Mouse (Mus musculus): ENCODE measurements around the gene Lamb3. TPM values are rescaled to one million over a fixed set of nuclear protein-coding genes. Genes with fewer than 3 reads are reported as not detected.
"Not testable (repeated sequence)": the region's sequence is repeated elsewhere in the genome, so short reads cannot be mapped to it uniquely, and the experiment has no call there.

The Lamb3 gene
- polyA plus RNA-seq, 1 experiment from 2014 or later: 0.62 TPM

DNA sequence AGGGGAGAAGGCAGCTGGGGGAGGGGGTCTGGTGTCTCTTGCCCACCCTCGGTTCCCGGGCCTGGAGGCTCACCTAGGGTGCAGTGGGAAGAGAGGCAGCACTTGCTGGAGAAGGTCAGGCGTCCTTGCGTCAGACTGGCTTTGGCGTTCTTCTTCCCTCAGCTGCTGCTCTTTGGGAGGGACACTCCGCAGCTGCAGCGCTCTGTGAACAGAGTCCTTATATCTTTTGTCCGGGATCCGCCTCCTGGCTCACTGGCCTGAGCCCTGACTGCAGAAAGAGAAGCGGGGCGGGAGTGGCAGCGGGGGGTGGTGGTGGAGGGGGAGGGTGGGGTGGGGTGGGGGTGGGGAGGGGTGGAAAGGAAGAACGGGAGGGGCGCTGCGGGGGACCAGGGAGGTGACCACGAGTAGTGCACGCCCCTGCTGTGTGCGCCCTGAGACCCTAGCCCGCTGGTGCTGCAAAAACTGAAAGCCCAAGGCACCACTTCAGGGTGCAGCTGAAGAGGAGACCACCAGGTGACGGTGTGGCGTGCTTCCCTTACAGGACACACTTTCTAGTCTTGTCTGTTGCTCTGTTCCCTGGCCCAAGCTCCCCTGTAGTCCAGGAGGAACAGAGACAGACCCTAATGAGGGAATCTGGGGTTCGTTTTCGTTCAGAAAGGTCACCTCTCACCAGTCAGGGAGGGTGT is 65.6 kb downstream of the Lamb3 start, which contains the start of gene G0s2:
G0s2 (minus strand) TSS at position 302 of the 686 bp plus-strand sequence.
- H3K9ac ChIP-seq (replicated peaks): peak within 1 kb of the TSS; percentile 58
- peaks cover 19% of the 10 kb centered on the region for H3K4me1 ChIP-seq (replicated peaks)
- H3K36me3 ChIP-seq: no peaks in the 10 kb centered on the region
- H3K4me3 ChIP-seq (replicated peaks): peak within 1 kb of the TSS; percentile 39
- H3K9me3 ChIP-seq: no peaks in the 10 kb centered on the region
- no peaks in the 10 kb centered on the region for H3K27me3 ChIP-seq
- WGBS: 1% methylated on average over 20 of the region's 23 CpGs
- peak within 1 kb of the TSS; percentile 74 for H3K27ac ChIP-seq
- peak; percentile 91 for ATAC-seq
- H3K4me2 ChIP-seq (replicated peaks): peak within 1 kb of the TSS; percentile 63

DNA sequence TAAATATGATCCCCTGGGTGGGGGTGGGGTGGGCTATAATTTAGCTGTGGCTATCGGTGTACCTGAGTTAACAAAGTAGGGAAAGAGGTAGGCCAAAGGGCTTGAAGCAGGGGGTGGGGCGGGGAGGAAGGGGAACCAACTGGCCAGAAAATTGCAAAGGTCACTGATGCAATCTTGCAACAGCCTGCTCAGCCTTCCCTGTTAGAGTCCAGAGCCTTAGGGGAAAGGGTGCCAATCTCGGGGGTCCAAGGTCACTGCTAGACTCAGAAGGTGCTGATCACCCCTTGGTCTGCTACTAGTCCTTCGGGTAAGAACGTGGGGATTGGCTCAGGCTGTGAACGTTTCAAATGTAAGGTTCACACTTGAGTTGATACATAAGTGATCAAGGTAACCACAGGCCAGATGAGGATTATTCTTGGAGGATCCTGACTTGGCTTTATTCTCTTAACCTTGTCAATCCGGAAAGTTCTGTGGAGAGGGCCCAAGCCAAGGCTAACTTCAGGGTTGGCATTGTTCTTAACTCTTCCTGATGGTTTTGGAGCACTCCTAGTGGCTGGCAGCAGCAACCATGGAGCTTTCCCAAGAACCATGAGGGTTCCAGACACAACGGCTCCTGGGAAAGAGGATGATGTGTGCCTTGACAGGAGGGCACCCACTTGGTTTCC is 67.0 kb downstream of the Lamb3 start:
- Histone ChIP-seq H3K9me3 (no peaks in the 10 kb centered on the region), H3K4me1 (replicated peaks) (peaks cover 19% of the 10 kb centered on the region), H3K27me3 (no peaks in the 10 kb centered on the region), H3K27ac (no peak overlapping the region), H3K4me3 (replicated peaks) (no peak overlapping the region), H3K4me2 (replicated peaks) (no peak overlapping the region), H3K36me3 (no peaks in the 10 kb centered on the region), H3K9ac (replicated peaks) (no peak overlapping the region)
- 82% methylated on average over 8 of the region's 8 CpGs for WGBS
- no peak for ATAC-seq

DNA sequence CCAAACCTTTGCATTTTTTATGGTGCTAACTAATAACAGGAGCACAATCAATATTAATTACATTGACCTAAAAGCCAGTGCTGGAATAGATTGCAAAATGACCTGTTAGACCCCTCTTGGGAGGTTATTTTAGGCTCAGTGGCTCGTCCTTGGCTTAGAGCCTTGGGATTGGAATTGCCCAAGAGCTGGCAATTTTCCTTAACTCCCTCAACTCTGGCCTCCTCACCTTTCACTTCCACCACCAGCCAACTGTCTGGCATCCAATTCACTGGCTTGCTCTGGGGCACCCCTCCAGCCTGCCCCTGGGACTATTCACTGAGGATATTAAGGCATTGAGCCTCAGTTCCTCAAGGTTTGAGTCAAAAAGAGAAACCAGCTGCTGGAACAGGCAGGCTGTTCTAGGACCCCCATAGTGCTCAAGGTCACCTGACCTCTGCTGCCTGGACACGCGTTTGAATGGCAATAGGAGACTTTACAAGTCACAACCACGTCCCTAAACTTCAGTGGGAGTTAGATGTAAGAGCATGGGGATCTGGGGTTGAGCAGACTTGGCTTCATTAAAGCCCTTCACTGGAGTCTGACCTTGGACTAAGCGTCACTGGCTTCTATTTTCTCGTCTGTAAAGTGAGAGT is 71.0 kb downstream of the Lamb3 start:
- H3K4me1 ChIP-seq (replicated peaks): peaks cover under 1% of the 10 kb centered on the region; the same call in 1 of the 2 replicates

DNA sequence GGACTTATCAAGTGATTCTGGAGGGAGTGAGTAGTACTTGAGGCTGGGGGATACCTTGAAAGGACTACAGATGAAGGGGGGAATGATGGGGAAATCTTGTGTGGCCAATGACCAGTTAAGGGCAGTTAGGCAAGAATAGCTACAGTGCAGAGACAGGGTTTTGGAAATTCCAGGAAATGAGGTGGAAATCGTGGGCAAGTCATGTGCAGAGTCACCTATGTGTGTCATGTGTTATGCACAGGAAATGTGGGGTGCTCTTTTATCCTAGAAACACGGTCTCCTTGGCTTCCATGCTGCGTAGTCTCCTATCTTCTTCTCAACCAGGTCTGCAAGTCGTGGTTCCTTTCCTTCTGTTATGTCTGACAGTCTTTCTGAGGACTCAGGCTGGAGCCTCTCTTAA is 72.0 kb downstream of the Lamb3 start:
- Histone ChIP-seq H3K4me3 (replicated peaks) (no peak overlapping the region), H3K4me1 (replicated peaks) (no peaks in the 10 kb centered on the region), H3K36me3 (no peaks in the 10 kb centered on the region), H3K27me3 (no peaks in the 10 kb centered on the region), H3K27ac (no peak overlapping the region), H3K9me3 (no peaks in the 10 kb centered on the region), H3K4me2 (replicated peaks) (no peak overlapping the region), H3K9ac (replicated peaks) (no peak overlapping the region)
- 83% methylated on average over 4 of the region's 4 CpGs for WGBS
- ATAC-seq: no peak

More for the DNA sequence above, 71.0 kb downstream of the Lamb3 start:
- no peaks in the 10 kb centered on the region for H3K36me3 ChIP-seq
- no peak overlapping the region for H3K9ac ChIP-seq (replicated peaks)
- ATAC-seq: no peak
- H3K4me2 ChIP-seq (replicated peaks): no peak overlapping the region
- WGBS: 42% methylated on average over 6 of the region's 6 CpGs
- no peaks in the 10 kb centered on the region for H3K9me3 ChIP-seq
- H3K27me3 ChIP-seq: no peaks in the 10 kb centered on the region
- no peak overlapping the region for H3K4me3 ChIP-seq (replicated peaks)
- H3K27ac ChIP-seq: no peak overlapping the region

DNA sequence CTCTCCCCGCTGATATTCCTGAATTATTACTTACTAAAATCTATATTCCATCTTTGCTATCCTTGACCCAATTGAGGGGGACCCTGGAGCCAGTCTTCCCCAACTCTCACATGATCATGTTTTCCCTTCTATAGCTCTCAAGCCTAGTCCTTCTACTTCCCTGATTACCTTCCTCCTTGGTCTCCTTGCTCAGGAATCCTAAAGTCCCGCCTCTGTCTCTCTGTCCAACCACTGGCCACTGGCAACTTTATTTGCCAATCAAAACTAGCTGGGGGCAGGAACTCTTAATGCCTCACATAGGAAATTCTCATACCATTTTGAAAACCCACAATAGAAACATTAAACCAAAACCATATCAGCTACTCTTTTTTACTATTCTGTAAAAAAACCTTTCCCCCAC is 73.8 kb downstream of the Lamb3 start:
- Histone ChIP-seq H3K27ac (no peak overlapping the region), H3K36me3 (no peaks in the 10 kb centered on the region), H3K9ac (replicated peaks) (no peak overlapping the region), H3K9me3 (no peaks in the 10 kb centered on the region; the same call in 1 of the 2 replicates), H3K27me3 (no peaks in the 10 kb centered on the region), H3K4me2 (replicated peaks) (no peak overlapping the region), H3K4me3 (replicated peaks) (no peak overlapping the region), H3K4me1 (replicated peaks) (no peaks in the 10 kb centered on the region)
- WGBS: 92% methylated on average over 2 of the region's 2 CpGs
- ATAC-seq: no peak

DNA sequence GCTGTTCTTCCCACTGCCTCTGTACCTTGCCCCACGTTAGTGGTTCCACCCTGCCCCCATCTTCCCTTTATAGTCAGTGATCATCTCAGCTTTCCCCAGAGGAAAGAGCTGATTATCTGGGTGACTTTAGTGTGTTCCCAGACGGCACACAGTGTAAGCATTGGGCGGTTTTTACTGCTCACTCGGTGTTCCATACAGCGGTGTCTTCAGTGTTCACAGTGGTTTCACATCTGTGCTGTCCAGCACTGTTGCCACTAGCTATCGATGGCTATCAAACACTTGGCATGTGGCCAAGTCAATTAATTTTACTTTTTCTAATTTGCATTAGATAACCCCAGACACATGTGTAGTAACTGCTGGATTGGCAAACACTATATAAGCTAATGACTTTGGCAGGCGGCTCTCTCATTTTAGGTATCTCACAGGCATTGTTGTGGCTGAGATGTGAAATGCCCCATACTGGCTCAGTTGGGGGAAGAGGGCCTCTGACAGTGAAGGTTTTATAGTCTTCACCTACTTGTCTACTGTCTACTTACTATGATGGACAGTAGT is 76.8 kb downstream of the Lamb3 start:
- 74% methylated on average over 7 of the region's 7 CpGs for WGBS
- H3K36me3 ChIP-seq: no peaks in the 10 kb centered on the region
- no peaks in the 10 kb centered on the region for H3K27me3 ChIP-seq
- H3K4me2 ChIP-seq (replicated peaks): no peak overlapping the region
- H3K4me3 ChIP-seq (replicated peaks): no peak overlapping the region
- peak; percentile 34; the same call in 1 of the 2 replicates for ATAC-seq
- no peak overlapping the region for H3K9ac ChIP-seq (replicated peaks)
- no peaks in the 10 kb centered on the region for H3K4me1 ChIP-seq (replicated peaks)
- H3K27ac ChIP-seq: no peak overlapping the region
- no peaks in the 10 kb centered on the region; the same call in 1 of the 2 replicates for H3K9me3 ChIP-seq

GRCm38 (mm10) chr1:193285766-193286325 is 78.3 kb downstream of the Lamb3 start:
- not testable (repeated sequence) for H3K27me3 ChIP-seq; H3K36me3 ChIP-seq; H3K4me2 ChIP-seq (replicated peaks); ATAC-seq; H3K4me3 ChIP-seq (replicated peaks); H3K27ac ChIP-seq; H3K9me3 ChIP-seq; H3K9ac ChIP-seq (replicated peaks); H3K4me1 ChIP-seq (replicated peaks)
- 93% methylated on average over 3 of the region's 3 CpGs for WGBS

DNA sequence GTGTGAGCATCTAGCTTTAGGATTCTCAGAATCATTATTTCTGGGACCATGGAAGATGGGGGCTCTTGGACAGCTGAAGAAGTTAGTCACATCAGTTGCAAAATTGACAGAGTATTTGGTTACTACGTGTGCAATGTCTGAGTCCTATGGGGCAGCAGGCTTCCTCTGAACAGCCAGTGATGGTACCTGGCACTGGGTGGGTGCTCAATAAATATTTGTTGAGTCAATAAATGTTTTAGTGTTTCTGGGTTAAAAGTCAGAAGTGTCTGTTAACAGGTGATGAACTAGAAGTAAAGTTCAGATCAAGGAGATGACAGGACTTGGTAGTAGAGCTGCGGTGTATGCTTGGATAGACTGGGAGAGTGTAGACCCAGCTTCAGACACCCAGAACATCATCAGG is 80.1 kb downstream of the Lamb3 start:
- Histone ChIP-seq H3K9me3 (no peaks in the 10 kb centered on the region; the same call in 1 of the 2 replicates), H3K27me3 (no peaks in the 10 kb centered on the region), H3K27ac (no peak overlapping the region), H3K36me3 (no peaks in the 10 kb centered on the region), H3K4me3 (replicated peaks) (no peak overlapping the region), H3K9ac (replicated peaks) (no peak overlapping the region), H3K4me2 (replicated peaks) (no peak overlapping the region), H3K4me1 (replicated peaks) (no peaks in the 10 kb centered on the region)
- ATAC-seq: no peak
- WGBS: 90% methylated on average over 2 of the region's 2 CpGs

- 95% methylated on average over 3 of the region's 3 CpGs for WGBS
- Histone ChIP-seq H3K27me3 (no peaks in the 10 kb centered on the region), H3K4me2 (replicated peaks) (no peak overlapping the region), H3K9me3 (no peaks in the 10 kb centered on the region; the same call in 1 of the 2 replicates), H3K4me1 (replicated peaks) (no peaks in the 10 kb centered on the region), H3K36me3 (no peaks in the 10 kb centered on the region), H3K4me3 (replicated peaks) (no peak overlapping the region), H3K9ac (replicated peaks) (no peak overlapping the region), H3K27ac (no peak overlapping the region)
- ATAC-seq: no peak
Observed at GRCm38 (mm10) chr1:193289076-193289475, 81.6 kb downstream of the Lamb3 start.

DNA sequence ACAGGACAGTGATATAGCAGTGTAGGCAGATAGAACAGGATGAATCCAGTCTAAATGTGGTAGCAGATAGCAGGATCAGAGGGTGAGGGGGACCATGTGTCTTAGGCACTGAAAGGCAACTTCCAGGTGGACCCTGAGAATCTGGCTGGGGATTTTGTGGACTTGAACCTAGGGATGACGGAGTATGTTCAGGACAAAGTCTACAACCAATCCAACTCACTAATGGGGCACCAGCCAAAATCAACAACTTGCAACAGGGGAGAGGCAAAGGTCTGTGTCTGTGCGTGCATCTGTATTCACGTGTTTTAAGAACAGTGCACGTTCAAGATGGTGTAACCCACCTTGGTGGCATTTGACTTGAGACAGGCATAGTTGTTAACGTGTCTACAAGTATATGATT is 82.4 kb downstream of the Lamb3 start:
- no peak overlapping the region for H3K4me2 ChIP-seq (replicated peaks)
- H3K27me3 ChIP-seq: no peaks in the 10 kb centered on the region
- H3K4me1 ChIP-seq (replicated peaks): no peaks in the 10 kb centered on the region
- no peak overlapping the region for H3K4me3 ChIP-seq (replicated peaks)
- no peak overlapping the region for H3K9ac ChIP-seq (replicated peaks)
- H3K9me3 ChIP-seq: no peaks in the 10 kb centered on the region; the same call in 1 of the 2 replicates
- no peaks in the 10 kb centered on the region for H3K36me3 ChIP-seq
- 91% methylated on average over 5 of the region's 5 CpGs for WGBS
- no peak overlapping the region for H3K27ac ChIP-seq
- no peak for ATAC-seq

DNA sequence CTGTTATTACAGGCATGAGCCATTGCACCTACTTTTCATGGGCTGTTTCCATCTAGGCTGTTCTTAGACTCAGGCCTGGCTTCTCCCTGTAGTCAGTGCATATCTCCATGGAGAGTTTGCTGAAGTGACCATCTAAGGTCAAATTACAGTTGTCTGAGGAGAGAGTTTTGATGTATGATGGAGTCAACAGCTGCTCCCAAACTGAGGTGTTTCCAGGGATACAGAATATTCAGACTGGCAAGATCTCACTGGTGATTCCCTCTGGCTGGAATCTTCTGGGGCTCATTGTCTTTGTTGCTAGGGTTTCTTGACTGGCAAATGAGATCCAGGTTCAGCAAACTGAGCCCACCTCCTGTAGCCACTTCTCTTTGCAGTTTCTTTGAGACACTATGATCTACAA is 83.2 kb downstream of the Lamb3 start:
- Histone ChIP-seq H3K36me3 (no peaks in the 10 kb centered on the region), H3K4me2 (replicated peaks) (no peak overlapping the region), H3K27me3 (no peaks in the 10 kb centered on the region), H3K4me1 (replicated peaks) (no peaks in the 10 kb centered on the region), H3K9me3 (no peaks in the 10 kb centered on the region), H3K27ac (no peak overlapping the region), H3K4me3 (replicated peaks) (no peak overlapping the region), H3K9ac (replicated peaks) (no peak overlapping the region)
- ATAC-seq: no peak

DNA sequence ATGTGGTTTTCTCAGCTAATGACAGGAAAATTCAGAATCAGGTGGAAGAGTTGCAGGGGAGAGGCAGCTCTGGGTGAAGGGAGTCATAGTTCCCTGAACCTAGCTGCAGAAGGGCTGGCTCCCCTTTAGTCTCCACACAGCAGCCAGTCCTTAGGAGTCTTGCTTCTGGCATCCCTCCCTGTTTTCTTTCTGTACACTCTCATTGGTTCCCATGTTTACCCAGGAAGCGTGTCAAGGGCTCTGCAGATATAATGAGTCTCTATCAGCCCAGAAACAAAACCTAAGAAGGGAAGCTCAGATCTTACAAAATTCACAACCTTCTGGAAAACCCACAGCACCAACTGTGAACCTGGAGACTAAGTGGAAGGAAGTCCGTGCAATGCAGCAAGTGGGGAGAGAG is 85.5 kb downstream of the Lamb3 start:
- WGBS: 73% methylated on average over 2 of the region's 2 CpGs
- H3K27ac ChIP-seq: no peak overlapping the region
- no peaks in the 10 kb centered on the region for H3K9me3 ChIP-seq
- no peak overlapping the region for H3K9ac ChIP-seq (replicated peaks)
- no peaks in the 10 kb centered on the region for H3K36me3 ChIP-seq
- H3K4me2 ChIP-seq (replicated peaks): no peak overlapping the region
- ATAC-seq: no peak
- no peaks in the 10 kb centered on the region for H3K27me3 ChIP-seq
- H3K4me3 ChIP-seq (replicated peaks): no peak overlapping the region
- no peaks in the 10 kb centered on the region for H3K4me1 ChIP-seq (replicated peaks)

Measured in midbrain, embryonic 13.5 days (tissue).